Mouse (Mus musculus) E14TG2a.4 (cell line): Measurements from ENCODE around the gene Llgl1.

ENCODE experiments used
- CTCF ChIP-seq: conservative IDR thresholded peaks from 2 replicates; pipeline ENCODE4 v1.5.1; 2014; ENCODE audit warnings: low read length
- POU5F1 ChIP-seq: IDR thresholded peaks from 2 replicates; pipeline ENCODE4 v1.6.1; 2014; ENCODE audit warnings: low read length, borderline replicate concordance

GRCm38 (mm10) chr11:60701611-60702010 is 2.1 kb downstream of the Llgl1 start:
- TF ChIP-seq CTCF: no peak
- TF ChIP-seq POU5F1: no peak
